Mouse (Mus musculus) gastrocnemius, postnatal 36 days (tissue): Measurements from ENCODE around the gene Adrm1. TPM values are rescaled to one million over a fixed set of nuclear protein-coding genes. Genes with fewer than 3 reads are reported as not detected.
A peak's percentile ranks its signal among the peaks of the same experiment; 100 is the strongest.

ENCODE experiments used
- DNase-seq, 2 experiments: peaks; one replicate each; pipeline ENCODE4 v3.0.0; 2022
- intact Hi-C: fragments of 180-260 bp; cut with DNase I; formaldehyde crosslinking; loops from one replicate; pipeline ENCODE4 v1.15.1; 2025
- microRNA-seq, 2 experiments: library from miRNA; unstranded; fragments of <30 nt; microRNA quantifications; one replicate each; pipeline ENCODE4 v1.2.0; 2021
- total RNA-seq, 2 experiments: library from RNA; stranded (reverse); gene quantifications; 2 replicates each; pipeline ENCODE4 v1.2.3; 2021

Gene Adrm1
- total RNA-seq, 2 experiments from 2014 or later: 95.4 to 103 TPM

DNA sequence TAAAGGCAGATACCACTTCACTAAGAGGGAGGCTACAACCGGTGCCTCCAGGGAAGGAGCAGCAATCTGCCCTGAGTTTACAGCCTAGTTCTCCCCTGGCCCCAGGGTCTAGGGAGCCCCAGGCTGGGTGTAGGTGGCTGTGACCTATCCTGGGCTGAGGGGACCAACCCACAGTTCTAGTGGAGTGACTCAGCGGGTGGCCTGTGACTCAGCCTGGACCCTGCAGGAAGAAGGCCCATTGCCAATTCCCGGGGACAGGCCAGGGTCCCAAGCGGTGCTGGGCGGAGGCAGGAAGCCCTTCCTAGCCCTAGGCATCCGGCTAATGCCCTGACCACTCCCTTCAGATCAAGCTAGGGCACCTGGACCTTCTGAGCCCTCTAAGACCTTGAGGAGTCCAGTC lies 44.7 kb downstream of the Adrm1 start:
- intact Hi-C loops: no loop called here

DNA sequence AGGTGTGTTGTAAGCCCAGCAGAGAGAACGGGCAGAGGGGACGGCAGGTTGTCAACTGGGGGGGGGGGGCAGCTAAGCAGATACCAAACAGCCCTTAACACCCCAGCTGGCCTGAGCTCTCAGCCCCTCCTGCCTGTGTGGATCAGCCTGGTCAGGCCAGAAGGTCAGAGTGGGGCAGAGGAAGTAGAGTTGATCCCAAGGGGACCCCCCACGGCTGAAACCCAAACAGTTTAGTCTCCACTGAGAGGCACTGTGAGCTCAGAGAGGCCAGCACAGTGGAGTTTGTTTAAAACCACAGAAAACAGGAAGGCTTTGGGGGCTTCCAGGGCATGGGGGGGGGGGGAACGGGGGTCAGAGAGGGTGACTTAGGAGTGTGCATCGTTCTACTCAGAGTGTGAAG lies 45.6 kb downstream of the Adrm1 start:
- DNase-seq: no peak
- intact Hi-C loops: no loop called here

More for the DNA sequence above, 44.7 kb downstream of the Adrm1 start:
- DNase-seq: peak in 1 of 2 experiments; percentile 35

DNA sequence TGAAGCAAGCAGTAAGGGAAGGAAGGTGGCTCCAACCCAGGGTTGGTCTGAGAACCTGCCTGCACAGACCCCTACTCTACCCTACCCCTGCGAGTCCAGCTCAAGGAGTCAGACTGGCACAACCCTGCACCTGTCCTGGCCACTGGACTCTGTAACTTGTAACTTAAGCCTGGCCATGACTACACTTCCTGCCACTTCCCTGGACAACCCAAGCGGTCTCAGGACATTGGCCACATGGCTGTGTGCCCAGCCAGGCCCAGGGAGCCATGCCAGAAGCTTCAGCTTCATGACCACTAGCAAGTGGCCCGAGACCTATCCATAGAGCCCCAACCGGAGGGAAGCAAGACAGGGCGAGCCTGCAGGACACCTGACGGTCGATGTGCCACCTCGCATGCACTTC lies 46.3 kb downstream of the Adrm1 start:
- peak; percentile 87 to 89 for DNase-seq
- intact Hi-C loops: no loop called here

DNA sequence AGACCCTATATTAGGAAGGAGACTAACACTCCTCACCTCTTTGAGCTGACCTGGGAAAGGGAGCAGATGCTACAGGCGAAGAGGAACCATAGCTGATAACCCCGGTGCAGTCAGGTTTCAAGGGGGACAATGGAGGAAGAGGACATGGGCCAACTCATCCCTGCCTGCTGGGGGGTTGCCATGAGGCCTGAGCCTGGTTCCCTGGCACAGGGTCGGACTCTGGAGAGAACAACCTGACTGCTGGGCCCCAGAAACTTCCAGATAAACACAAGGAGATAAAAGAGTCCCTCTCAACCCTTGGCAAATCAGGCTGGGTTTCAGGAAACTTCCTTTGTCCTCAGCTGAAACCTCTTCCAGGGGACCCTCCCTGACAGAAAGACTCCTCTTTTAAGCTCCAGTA lies 47.0 kb downstream of the Adrm1 start:
- no peak for DNase-seq
- intact Hi-C loops: no loop called here

- intact Hi-C loops: no loop called here
- DNase-seq: no peak
Observed at GRCm38 (mm10) chr2:180218677-180219076, 47.4 kb downstream of the Adrm1 start.

DNA sequence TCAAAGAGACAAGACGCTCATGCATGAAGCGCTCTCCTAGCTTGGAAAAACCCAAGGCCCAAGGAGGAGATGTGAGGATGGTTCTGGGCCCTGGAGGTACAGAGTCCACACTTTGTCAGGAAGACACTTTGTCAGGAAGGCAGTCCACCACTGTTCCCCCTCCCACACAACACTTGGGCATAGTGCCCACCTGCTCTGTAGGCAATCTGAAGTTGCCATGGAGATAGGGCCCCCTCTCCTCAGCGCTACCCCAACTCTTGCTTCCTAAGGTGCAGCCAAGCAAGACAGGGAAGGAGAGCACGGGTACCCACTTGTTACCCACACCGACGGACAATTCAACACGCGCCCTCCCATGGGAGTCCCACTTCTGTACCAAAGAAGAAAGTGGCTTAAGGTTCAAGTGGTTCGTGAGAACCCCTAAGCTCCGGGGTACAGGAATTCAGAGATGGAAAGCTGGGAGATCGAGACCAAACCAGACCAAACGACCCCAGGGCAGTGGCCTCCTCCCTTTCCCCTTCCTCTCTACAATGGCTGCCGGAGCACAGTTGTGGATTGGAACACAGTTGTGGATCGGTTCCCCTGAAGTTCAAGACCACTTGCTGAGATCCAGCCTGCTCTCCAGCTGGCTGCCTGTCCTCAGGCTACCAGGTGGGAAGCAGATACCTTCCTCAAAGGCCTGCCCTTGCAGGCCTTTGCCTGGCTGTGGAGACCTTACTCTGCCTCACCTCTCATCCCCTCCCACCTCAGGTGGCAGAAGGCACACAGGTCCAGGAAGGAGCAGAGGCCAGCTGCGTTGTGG lies 48.1 kb downstream of the Adrm1 start:
- intact Hi-C loops: no loop called here
- DNase-seq: no peak

- intact Hi-C loops: no loop called here
- peak in 1 of 2 experiments; percentile 0 for DNase-seq
Observed at GRCm38 (mm10) chr2:180220165-180220564, 48.9 kb downstream of the Adrm1 start.

- DNase-seq: no peak
- intact Hi-C loops: no loop called here
Observed at GRCm38 (mm10) chr2:180221051-180221450, 49.8 kb downstream of the Adrm1 start.

GRCm38 (mm10) chr2:180222250-180222649 lies 51.0 kb downstream of the Adrm1 start:
- no peak for DNase-seq
- intact Hi-C loops: no loop called here

- intact Hi-C loops: no loop called here
- no peak for DNase-seq
Observed at GRCm38 (mm10) chr2:180224647-180225043, 53.4 kb downstream of the Adrm1 start.

DNA sequence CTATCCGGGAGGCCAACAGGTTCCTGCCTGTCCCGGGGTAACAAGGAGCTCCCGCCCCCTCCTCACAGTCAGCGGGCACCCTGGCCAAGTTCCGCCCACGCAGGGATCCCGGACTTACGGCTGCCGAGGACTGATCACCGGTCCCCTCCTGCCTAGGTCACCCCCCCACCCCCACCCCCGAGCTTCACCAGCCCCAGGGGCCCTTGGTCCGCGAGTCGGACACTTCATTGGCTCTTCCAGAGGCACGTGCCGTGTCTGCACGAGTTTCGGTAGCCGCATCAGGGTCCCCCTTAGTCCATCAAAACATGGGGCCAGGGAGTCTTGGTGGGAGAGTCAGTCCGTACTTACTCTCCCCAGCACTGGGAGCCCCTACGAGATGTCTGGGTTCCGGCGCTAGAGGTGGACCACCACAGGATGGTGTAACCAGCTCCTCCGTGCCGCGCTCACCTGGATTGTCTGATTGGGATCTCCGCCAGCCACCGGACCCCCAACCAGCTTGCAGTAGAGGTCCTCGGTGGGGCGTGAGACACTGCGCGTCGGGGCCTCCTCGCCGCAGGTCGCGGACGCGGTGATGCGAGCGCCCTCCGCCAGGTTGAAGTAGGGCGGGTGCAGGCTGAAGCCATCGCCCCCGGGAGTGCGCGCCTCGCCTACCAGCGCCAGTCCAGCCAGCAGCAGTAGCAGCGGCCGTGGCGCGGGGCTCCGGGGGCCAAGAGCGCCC lies 53.9 kb downstream of the Adrm1 start:
- DNase-seq: no peak
- intact Hi-C loops: no loop called here

Small RNA genes lying within 50 kb of the gene (microRNA-seq; reads per million reads assigned to microRNA genes)
- 0 reads per million in 2 experiments for gene Mir7005

Other genes with a start within 250 kb of the Adrm1 start
- gene Taf4, start 194.8 kb upstream of the Adrm1 start, total RNA-seq: 1 to 10 TPM; 6.6 to 8.3 TPM
- gene Lsm14b, start 146.5 kb upstream of the Adrm1 start, total RNA-seq: 10 to 100 TPM; 41.4 to 45.1 TPM
- 100 to 1,000 TPM; 117 to 131 TPM for gene Psma7, start 129.1 kb upstream of the Adrm1 start, total RNA-seq
- gene Ss18l1, start 129.0 kb upstream of the Adrm1 start, total RNA-seq: 1 to 10 TPM; 1.2 to 2.1 TPM
- 10 to 100 TPM; 12.3 to 16.9 TPM for gene Mtg2, start 100.9 kb upstream of the Adrm1 start, total RNA-seq
- not detected for gene Hrh3, start 67.0 kb upstream of the Adrm1 start, total RNA-seq
- gene Osbpl2, start 52.2 kb upstream of the Adrm1 start, total RNA-seq: 10 to 100 TPM; 15.5 to 17.0 TPM
- gene Lama5, start 54.4 kb downstream of the Adrm1 start, total RNA-seq: 10 to 100 TPM in 1 of 2 experiments, 1 to 10 TPM in 1; 8.7 to 11.2 TPM
- 100 to 1,000 TPM; 310 to 370 TPM for gene Rps21, start 85.9 kb downstream of the Adrm1 start, total RNA-seq
- gene Cables2, start 102.0 kb downstream of the Adrm1 start, total RNA-seq: 10 to 100 TPM in 1 of 2 experiments, 1 to 10 TPM in 1; 9.7 to 11.5 TPM
- not detected for gene Rbbp8nl, start 118.4 kb downstream of the Adrm1 start, total RNA-seq
- gene Gata5, start 163.2 kb downstream of the Adrm1 start, total RNA-seq: not detected